ENCODE assay signal across 13 mouse cellular contexts in genomic region chr19:41613325-41614087, GRCm38 (mm10). TPM values are rescaled to one million over a fixed set of nuclear protein-coding genes. Genes with fewer than 3 reads are reported as not detected.
DNase-seq lines count a peak whose midpoint lies in the region; ATAC-seq lines count a peak whose summit lies in the region.
"Had no signal": no experiment of that assay in that cellular context is flagged by ENCODE, and none has a peak within 500 bp of the region (broad histone marks: within the 10 kb centered on the region; RNA-seq: fewer than 3 reads in every experiment).

No protein-coding gene starts in this region.

- H3K27me3 ChIP-seq in forebrain, embryonic 11.5 days (ENCODE audit: control insufficient read depth, insufficient read depth, low read length) = no peaks in the 10 kb centered on the region
- H3K27me3 ChIP-seq in neural tube, embryonic 11.5 days (ENCODE audit: control insufficient read depth, insufficient read depth, low read length) = no peaks in the 10 kb centered on the region

- H3K4me2 ChIP-seq in forebrain, embryonic 11.5 days (ENCODE audit: low read depth, low read length, severe bottlenecking) = peak overlapping the region; percentile 22; the same call in 1 of the 2 replicates
- H3K4me2 ChIP-seq in neural tube, embryonic 11.5 days (ENCODE audit: low read depth) = no peak overlapping the region
- H3K4me2 ChIP-seq: liver, embryonic 11.5 days had no signal

- WGBS in forebrain, embryonic 11.5 days = 18% methylated on average over 16 of the region's 16 CpGs
- WGBS in neural tube, embryonic 11.5 days = 27% methylated on average over 16 of the region's 16 CpGs

- peak; percentile 81; the same call in 1 of the 2 replicates for ATAC-seq in forebrain, embryonic 11.5 days (replicated peaks; ENCODE audit: low FRiP score)
- peak; percentile 55; the same call in 1 of the 2 replicates for ATAC-seq in neural tube, embryonic 11.5 days (ENCODE audit: insufficient read depth, low FRiP score, low TSS enrichment)

- DNase-seq in embryo, embryonic 10.5 days (ENCODE audit: low spot score) = peak; percentile 77
- DNase-seq in forebrain, embryonic 11.5 days (ENCODE audit: low spot score) = peak; percentile 70
- DNase-seq in hindlimb bud, embryonic 11.5 days (ENCODE audit: extremely low spot score, low read depth, low spot score) = peak; percentile 42
- DNase-seq in neural tube, embryonic 11.5 days (ENCODE audit: low spot score) = peak; percentile 52
- DNase-seq in thymus, postnatal 14 days = no peak
- no peak for DNase-seq in layer of hippocampus, adult 9-11 months
- DNase-seq in kidney, adult 11 months = no peak
- no peak for DNase-seq in left cerebral cortex, adult 11 months (ENCODE audit: low spot score)
- DNase-seq: adrenal gland, postnatal 14 days; cerebellum, postnatal 14 days; kidney, postnatal 4 days; right cerebral cortex, postnatal 25 days had no signal

- no peaks in the 10 kb centered on the region for H3K9me3 ChIP-seq in forebrain, embryonic 11.5 days (ENCODE audit: control insufficient read depth, low read length)
- H3K9me3 ChIP-seq in neural tube, embryonic 11.5 days (ENCODE audit: control insufficient read depth, low read length) = no peaks in the 10 kb centered on the region

- H3K9ac ChIP-seq in forebrain, embryonic 11.5 days (ENCODE audit: low read length) = peak overlapping the region; percentile 7; the same call in 1 of the 2 replicates
- no peak overlapping the region for H3K9ac ChIP-seq in neural tube, embryonic 11.5 days (ENCODE audit: low read length)

- H3K27ac ChIP-seq in forebrain, embryonic 11.5 days (ENCODE audit: low read depth, low read length) = no peak overlapping the region
- no peak overlapping the region for H3K27ac ChIP-seq in neural tube, embryonic 11.5 days (ENCODE audit: low read depth, low read length)

- no peaks in the 10 kb centered on the region for H3K36me3 ChIP-seq in forebrain, embryonic 11.5 days (ENCODE audit: control insufficient read depth, insufficient read depth, low read length)
- no peaks in the 10 kb centered on the region for H3K36me3 ChIP-seq in neural tube, embryonic 11.5 days (ENCODE audit: control insufficient read depth, insufficient read depth, low read length)

- peak overlapping the region; percentile 20; the same call in 1 of the 2 replicates for H3K4me3 ChIP-seq in forebrain, embryonic 11.5 days (ENCODE audit: low read depth, low read length)
- H3K4me3 ChIP-seq in neural tube, embryonic 11.5 days (ENCODE audit: low read depth, low read length) = no peak overlapping the region

- peaks cover 15% of the 10 kb centered on the region for H3K4me1 ChIP-seq in forebrain, embryonic 11.5 days (replicated peaks; ENCODE audit: control insufficient read depth, insufficient read depth, low read length)
- peaks cover 17% of the 10 kb centered on the region for H3K4me1 ChIP-seq in neural tube, embryonic 11.5 days (ENCODE audit: control insufficient read depth, insufficient read depth, low read length)

RNA-seq across cellular contexts. Expression of gene Gm340, which starts 31.3 kb away (rescaled TPM):
- 4.8 and 5.3 TPM in 2 replicates for polyA plus RNA-seq in forebrain, embryonic 11.5 days (2014; fragmentation: Nextera tagmentation; extraction: Ambion mirVana)
- polyA plus RNA-seq in neural tube, embryonic 11.5 days (2014; fragmentation: Nextera tagmentation; extraction: Ambion mirVana) = 4.0 and 4.2 TPM in 2 replicates

Comparison
In these comparisons a context has a peak if more than half of its experiments do, and no peak if none do; other contexts are left out.
1. DNase-seq: peak in embryo, embryonic 10.5 days (single experiment), forebrain, embryonic 11.5 days (single experiment), hindlimb bud, embryonic 11.5 days (single experiment) and neural tube, embryonic 11.5 days (single experiment); none in thymus, postnatal 14 days (single experiment), layer of hippocampus, adult 9-11 months (single experiment), kidney, adult 11 months (single experiment) and left cerebral cortex, adult 11 months (single experiment).